Mouse (Mus musculus): ENCODE data around the gene Nox1.

GRCm38 (mm10) chrX:134158151-134158550 lies 63.6 kb downstream of the Nox1 start:
- no peak for TF ChIP-seq TBP (IDR thresholded peaks at IDR 0.05; ENCODE audit: low read depth, low read length)
- TF ChIP-seq POLR2A (IDR thresholded peaks at IDR 0.05; ENCODE audit: control insufficient read depth in 1 of 2, insufficient read depth in 1 of 2, low read depth in 1 of 2, low read length in 2 of 2, poor library complexity in 1 of 2) = no peak
- TF ChIP-seq TAL1 (IDR thresholded peaks at IDR 0.05; ENCODE audit: low read length) = no peak
- no peak for TF ChIP-seq ZNF384 (IDR thresholded peaks at IDR 0.05; ENCODE audit: low read depth, low read length)
- no peak for TF ChIP-seq MAZ (IDR thresholded peaks at IDR 0.05; ENCODE audit: low read depth, low read length)
- no peak for TF ChIP-seq NRF1 (IDR thresholded peaks at IDR 0.05; ENCODE audit: insufficient read depth, low read depth, low read length, poor library complexity, severe bottlenecking)
- no peak for TF ChIP-seq MAX (IDR thresholded peaks at IDR 0.05; ENCODE audit: low read length)
- TF ChIP-seq TCF12 (IDR thresholded peaks at IDR 0.05; ENCODE audit: low read depth, low read length) = no peak
- no peak for TF ChIP-seq ZKSCAN1 (IDR thresholded peaks at IDR 0.05; ENCODE audit: low read depth, low read length)
- TF ChIP-seq CTCF (IDR thresholded peaks at IDR 0.05 in 2 of 3, conservative IDR thresholded peaks at IDR 0.05 in 1 of 3; ENCODE audit: control insufficient read depth in 1 of 3, insufficient read depth in 1 of 3, low read depth in 2 of 3, low read length in 3 of 3, poor library complexity in 1 of 3, severe bottlenecking in 1 of 3) = no peak
- TF ChIP-seq E2F4 (IDR thresholded peaks at IDR 0.05; ENCODE audit: borderline replicate concordance, low read depth, low read length) = no peak
- no peak for TF ChIP-seq EP300 (IDR thresholded peaks at IDR 0.05; ENCODE audit: low read depth in 1 of 2, low read length in 2 of 2)
- no peak for TF ChIP-seq BHLHE40 (IDR thresholded peaks at IDR 0.05; ENCODE audit: borderline replicate concordance, low read depth, low read length)
- TF ChIP-seq CHD2 (IDR thresholded peaks at IDR 0.05; ENCODE audit: low read length) = no peak
